Mouse (Mus musculus) lung, postnatal 0 days (tissue): ENCODE measurements at regions not wholly inside any gene's neighbourhood (a gene's known extent, or its start where the extent isn't known, plus 50 kb on each side); places are given as distances from the start of the nearest gene placed in this dataset.

Experiments
- ATAC-seq: fragments of 200-750 bp; cut with Nextera tagmentation; 2 replicates; pipeline ENCODE4 v1.8.0; 2017; ENCODE audit warnings: moderate library complexity
- DNase-seq: peaks from one replicate; pipeline ENCODE4 v3.0.0-alpha.2; 2016; ENCODE audit warnings: low spot score
- H3K27ac ChIP-seq: fragments of 300-500 bp; sonication (generic); 2 replicates; pipeline ENCODE4 v1.5.1; 2014; ENCODE audit warnings: antibody characterized with exemption, mild to moderate bottlenecking, low read length, mixed read lengths
- H3K27me3 ChIP-seq: fragments of 300-500 bp; sonication (generic); replicated peaks from 2 replicates; pipeline ENCODE4 v1.6.1; 2014; ENCODE audit warnings: low read length, mixed read lengths; ENCODE audit not compliant: insufficient read depth
- H3K36me3 ChIP-seq: fragments of 300-500 bp; sonication (generic); 2 replicates; pipeline ENCODE4 v1.6.1; 2014; ENCODE audit warnings: low read length, mixed read lengths; ENCODE audit not compliant: insufficient read depth
- H3K4me1 ChIP-seq: fragments of 300-500 bp; sonication (generic); 2 replicates; pipeline ENCODE4 v1.6.1; 2014; ENCODE audit warnings: antibody characterized with exemption, low read depth, low read length, mixed read lengths; ENCODE audit not compliant: insufficient read depth
- H3K4me2 ChIP-seq: fragments of 300-500 bp; sonication (generic); replicated peaks from 2 replicates; pipeline ENCODE4 v1.6.1; 2014; ENCODE audit warnings: low read depth, mild to moderate bottlenecking, low read length, moderate library complexity, mixed read lengths
- H3K4me3 ChIP-seq: fragments of 300-500 bp; sonication (generic); 2 replicates; pipeline ENCODE4 v1.5.1; 2014; ENCODE audit warnings: low read depth, low read length
- H3K9ac ChIP-seq: fragments of 300-500 bp; sonication (generic); replicated peaks from 2 replicates; pipeline ENCODE4 v1.6.1; 2014; ENCODE audit warnings: low read depth, mild to moderate bottlenecking
- H3K9me3 ChIP-seq: fragments of 300-500 bp; sonication (generic); 2 replicates; pipeline ENCODE4 v1.6.1; 2016; ENCODE audit warnings: low read length, mixed read lengths
- CTCF ChIP-seq: IDR thresholded peaks from 2 replicates; pipeline ENCODE4 v1.5.1; 2016; ENCODE audit warnings: antibody characterized with exemption, mild to moderate bottlenecking
- EP300 ChIP-seq: IDR thresholded peaks from 2 replicates; pipeline ENCODE4 v1.6.1; 2016; ENCODE audit warnings: antibody characterized with exemption, mild to moderate bottlenecking, control low read depth
- WGBS: fragments of 180-500 bp; shearing (Covaris S2); extraction: QIAGEN DNeasy Blood & Tissue Kit; methylation state at CpG from one replicate; pipeline ENCODE4 v1.1.7; 2014; 5-methylcytosine and 5-hydroxymethylcytosine counted together

- TF ChIP-seq EP300 (no peak), CTCF (no peak)
- Histone ChIP-seq H3K27ac (no peak overlapping the region), H3K36me3 (no peaks in the 10 kb centered on the region), H3K9ac (no peak overlapping the region), H3K9me3 (no peaks in the 10 kb centered on the region), H3K4me3 (no peak overlapping the region), H3K4me1 (no peaks in the 10 kb centered on the region), H3K4me2 (no peak overlapping the region), H3K27me3 (no peaks in the 10 kb centered on the region)
- ATAC-seq (no peak), DNase-seq (no peak)
- WGBS, result 67% methylated on average over 4 of the region's 4 CpGs
Observed at GRCm38 (mm10) chr7:117778996-117779395, 337.0 kb downstream of the Rps15a start.

GRCm38 (mm10) chr7:117777921-117778320 is 338.1 kb downstream of the Rps15a start:
- Histone ChIP-seq H3K9ac (no peak overlapping the region), H3K36me3 (no peaks in the 10 kb centered on the region), H3K27me3 (no peaks in the 10 kb centered on the region), H3K4me3 (no peak overlapping the region), H3K9me3 (no peaks in the 10 kb centered on the region), H3K4me2 (no peak overlapping the region), H3K27ac (no peak overlapping the region), H3K4me1 (no peaks in the 10 kb centered on the region)
- no peak for ATAC-seq
- 89% methylated on average over 2 of the region's 2 CpGs for WGBS
- DNase-seq, result no peak
- TF ChIP-seq EP300 (no peak), CTCF (no peak)

GRCm38 (mm10) chr7:117771836-117772235 is 344.2 kb downstream of the Rps15a start:
- no peak for ATAC-seq
- 71% methylated on average over 6 of the region's 6 CpGs for WGBS
- TF ChIP-seq CTCF, result no peak
- no peak for TF ChIP-seq EP300
- DNase-seq, result no peak
- no peak overlapping the region for H3K27ac ChIP-seq
- H3K4me1 ChIP-seq, result no peaks in the 10 kb centered on the region
- H3K9ac ChIP-seq, result no peak overlapping the region
- H3K27me3 ChIP-seq, result no peaks in the 10 kb centered on the region
- no peaks in the 10 kb centered on the region for H3K9me3 ChIP-seq
- no peak overlapping the region for H3K4me3 ChIP-seq
- H3K36me3 ChIP-seq, result no peaks in the 10 kb centered on the region
- H3K4me2 ChIP-seq, result no peak overlapping the region

- no peaks in the 10 kb centered on the region for H3K36me3 ChIP-seq
- no peaks in the 10 kb centered on the region for H3K9me3 ChIP-seq
- H3K27ac ChIP-seq, result no peak overlapping the region
- H3K4me1 ChIP-seq, result no peaks in the 10 kb centered on the region
- H3K4me3 ChIP-seq, result no peak overlapping the region
- no peak for TF ChIP-seq CTCF
- TF ChIP-seq EP300, result no peak
- H3K27me3 ChIP-seq, result no peaks in the 10 kb centered on the region
- DNase-seq, result no peak
- no peak for ATAC-seq
- WGBS, result 16% methylated on average over 1 of the region's 1 CpGs
- no peak overlapping the region for H3K9ac ChIP-seq
- H3K4me2 ChIP-seq, result no peak overlapping the region
Observed at GRCm38 (mm10) chr7:117759506-117759905, 356.5 kb downstream of the Rps15a start.

- H3K27ac ChIP-seq, result no peak overlapping the region
- 5% methylated on average over 4 of the region's 4 CpGs for WGBS
- H3K36me3 ChIP-seq, result no peaks in the 10 kb centered on the region
- no peaks in the 10 kb centered on the region for H3K9me3 ChIP-seq
- DNase-seq, result peak; percentile 62
- H3K9ac ChIP-seq, result no peak overlapping the region
- ATAC-seq, result peak; percentile 81
- no peaks in the 10 kb centered on the region for H3K4me1 ChIP-seq
- no peaks in the 10 kb centered on the region for H3K27me3 ChIP-seq
- H3K4me3 ChIP-seq, result no peak overlapping the region
- TF ChIP-seq CTCF (no peak), EP300 (0 out of 2 replicates have a peak, but pooled peaks have one; percentile 26)
- H3K4me2 ChIP-seq, result no peak overlapping the region
Observed at GRCm38 (mm10) chr7:117757033-117757432, 359.0 kb downstream of the Rps15a start.

GRCm38 (mm10) chr7:117755830-117756229 is 360.2 kb downstream of the Rps15a start:
- Histone ChIP-seq H3K4me2 (no peak overlapping the region), H3K9ac (no peak overlapping the region), H3K36me3 (no peaks in the 10 kb centered on the region), H3K27me3 (no peaks in the 10 kb centered on the region), H3K9me3 (no peaks in the 10 kb centered on the region), H3K4me1 (no peaks in the 10 kb centered on the region), H3K27ac (no peak overlapping the region), H3K4me3 (no peak overlapping the region)
- ATAC-seq, result peak; percentile 18; the same call in 1 of the 2 replicates
- peak; percentile 14 for DNase-seq
- no peak for TF ChIP-seq CTCF
- no peak for TF ChIP-seq EP300
- 53% methylated on average over 5 of the region's 5 CpGs for WGBS

- Histone ChIP-seq H3K36me3 (no peaks in the 10 kb centered on the region), H3K4me1 (no peaks in the 10 kb centered on the region), H3K4me2 (no peak overlapping the region), H3K27me3 (no peaks in the 10 kb centered on the region), H3K9me3 (no peaks in the 10 kb centered on the region), H3K9ac (no peak overlapping the region), H3K27ac (no peak overlapping the region), H3K4me3 (no peak overlapping the region)
- 58% methylated on average over 5 of the region's 5 CpGs for WGBS
- no peak for ATAC-seq
- no peak for DNase-seq
- TF ChIP-seq CTCF, result no peak
- no peak for TF ChIP-seq EP300
Observed at GRCm38 (mm10) chr7:117753296-117753695, 362.7 kb downstream of the Rps15a start.
